Mouse (Mus musculus) olfactory bulb, adult 2 months (tissue): Measurements from ENCODE around the gene Padi2.

ENCODE experiments used
- CTCF ChIP-seq: fragments of 200-500 bp; IDR thresholded peaks from 2 replicates; pipeline ENCODE4 v1.5.1; 2012; ENCODE audit warnings: low read depth, mild to moderate bottlenecking, low read length, moderate library complexity; ENCODE audit not compliant: insufficient read depth
- POLR2A ChIP-seq: fragments of 200-500 bp; IDR thresholded peaks from 2 replicates; pipeline ENCODE4 v1.6.1; 2012; ENCODE audit warnings: mild to moderate bottlenecking, low read depth, low read length, moderate library complexity; ENCODE audit not compliant: insufficient read depth

DNA sequence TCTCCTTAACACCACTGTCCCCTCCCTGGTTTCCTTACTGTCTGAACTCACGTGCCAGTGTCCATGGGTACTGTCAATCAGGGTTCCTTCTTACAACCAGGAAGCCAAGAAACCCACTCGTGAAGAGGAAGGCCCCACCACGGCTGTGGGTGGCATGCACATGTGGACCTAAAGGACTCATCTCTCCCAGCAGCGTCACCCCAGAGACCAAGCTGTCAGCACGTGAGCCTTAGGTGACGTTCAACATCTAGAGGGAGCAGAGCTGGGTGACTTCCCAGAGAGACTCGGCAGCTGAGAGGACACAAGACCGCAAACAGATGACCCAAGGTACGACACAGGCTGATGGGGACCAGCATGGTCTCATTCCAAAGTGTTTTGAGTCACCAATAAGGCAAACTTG is 28.7 kb upstream of the Padi2 start:
- TF ChIP-seq POLR2A = no peak
- no peak for TF ChIP-seq CTCF
